Mouse (Mus musculus) embryonic facial prominence, embryonic 12.5 days (tissue): ENCODE measurements around the gene Scrt2. TPM values are rescaled to one million over a fixed set of nuclear protein-coding genes. Genes with fewer than 3 reads are reported as not detected.

Experiments
- ATAC-seq: fragments of 200-750 bp; cut with Nextera tagmentation; 2 replicates; pipeline ENCODE4 v1.8.0; 2017; ENCODE audit not compliant: insufficient number of reproducible peaks, insufficient read depth, low FRiP score, low TSS enrichment
- H3K27ac ChIP-seq: fragments of 300-500 bp; sonication (generic); 2 replicates; pipeline ENCODE4 v1.5.1; 2016; ENCODE audit warnings: mild to moderate bottlenecking
- H3K27me3 ChIP-seq: fragments of 300-500 bp; sonication (generic); 2 replicates; pipeline ENCODE4 v1.6.1; 2016; ENCODE audit warnings: mild to moderate bottlenecking, moderate library complexity
- H3K36me3 ChIP-seq: fragments of 300-500 bp; sonication (generic); 2 replicates; pipeline ENCODE4 v1.6.1; 2016; ENCODE audit warnings: mild to moderate bottlenecking
- H3K4me1 ChIP-seq: fragments of 300-500 bp; sonication (generic); 2 replicates; pipeline ENCODE4 v1.6.1; 2016
- H3K4me2 ChIP-seq: fragments of 300-500 bp; sonication (generic); replicated peaks from 2 replicates; pipeline ENCODE4 v1.6.1; 2016; ENCODE audit warnings: mild to moderate bottlenecking, moderate library complexity
- H3K4me3 ChIP-seq: fragments of 300-500 bp; sonication (generic); 2 replicates; pipeline ENCODE4 v1.5.1; 2016; ENCODE audit warnings: mild to moderate bottlenecking
- H3K9ac ChIP-seq: fragments of 300-500 bp; sonication (generic); 2 replicates; pipeline ENCODE4 v1.6.1; 2016; ENCODE audit warnings: mild to moderate bottlenecking, moderate library complexity
- H3K9me3 ChIP-seq: fragments of 300-500 bp; sonication (generic); 2 replicates; pipeline ENCODE4 v1.6.1; 2016; ENCODE audit warnings: mild to moderate bottlenecking, moderate library complexity
- WGBS: fragments of 180-500 bp; shearing (Covaris S2); methylation state at CpG from one replicate; pipeline ENCODE4 v1.1.7; 2016; 5-methylcytosine and 5-hydroxymethylcytosine counted together
- polyA plus RNA-seq: library from polyadenylated mRNA; unstranded; fragments of >200 nt; fragmentation: Nextera tagmentation; extraction: Ambion mirVana; gene quantifications from 2 replicates; pipeline ENCODE4 v1.2.1, GENCODE M21; 2016

Scrt2 gene
- polyA plus RNA-seq, 1 experiment from 2014 or later, result 1.4 TPM

DNA sequence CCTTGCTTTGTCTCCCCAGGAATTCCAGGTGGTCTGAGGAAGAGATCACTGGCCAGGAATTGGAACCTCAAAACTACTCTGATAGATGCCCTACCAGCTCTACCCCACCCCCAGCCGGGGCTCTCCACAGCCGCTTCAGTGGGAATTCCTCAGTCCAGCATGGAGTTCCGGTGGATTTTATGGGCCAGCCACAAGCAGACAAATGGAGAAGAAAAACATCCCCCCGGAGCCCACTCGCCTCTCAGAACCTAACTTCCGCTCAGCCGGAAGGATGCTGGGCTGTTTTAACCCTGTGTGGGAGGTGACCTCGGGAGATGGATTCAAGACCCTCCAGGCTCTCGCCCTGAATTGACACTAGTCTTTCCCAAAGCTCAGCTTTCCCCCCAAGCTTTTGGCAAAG lies 50.7 kb downstream of the Scrt2 start:
- H3K36me3 ChIP-seq, result no peaks in the 10 kb centered on the region
- H3K27me3 ChIP-seq, result no peaks in the 10 kb centered on the region
- no peak overlapping the region for H3K4me3 ChIP-seq
- 40% methylated on average over 9 of the region's 9 CpGs for WGBS
- peaks cover 3% of the 10 kb centered on the region; the same call in 1 of the 2 replicates for H3K9me3 ChIP-seq
- ATAC-seq, result no peak
- no peak overlapping the region for H3K27ac ChIP-seq
- no peak overlapping the region for H3K9ac ChIP-seq
- no peak overlapping the region for H3K4me2 ChIP-seq
- H3K4me1 ChIP-seq, result 0 out of 2 replicates have a peak, but pooled peaks cover 4% of the 10 kb centered on the region

DNA sequence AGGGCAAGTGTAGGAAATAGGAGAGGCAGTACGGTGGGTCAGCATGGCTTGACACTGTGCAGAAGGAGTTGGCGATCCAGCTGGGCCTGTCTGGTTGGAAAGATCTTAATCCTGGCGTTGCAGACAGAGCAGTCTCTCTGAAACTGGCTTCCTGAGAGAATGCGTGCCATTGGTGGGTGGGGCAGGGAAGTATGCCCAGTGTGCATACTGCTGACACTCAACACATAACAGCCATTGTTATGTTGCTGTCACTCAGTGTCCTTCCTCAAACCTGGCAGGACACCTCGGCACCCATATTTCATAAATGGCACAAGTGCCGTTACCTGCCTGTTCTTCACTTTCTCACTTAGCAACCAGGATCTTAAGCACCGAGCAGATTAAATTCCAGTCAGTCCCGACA lies 51.4 kb downstream of the Scrt2 start:
- no peak overlapping the region for H3K4me3 ChIP-seq
- 65% methylated on average over 8 of the region's 8 CpGs for whole genome bisulfite sequencing
- no peak for ATAC-seq

DNA sequence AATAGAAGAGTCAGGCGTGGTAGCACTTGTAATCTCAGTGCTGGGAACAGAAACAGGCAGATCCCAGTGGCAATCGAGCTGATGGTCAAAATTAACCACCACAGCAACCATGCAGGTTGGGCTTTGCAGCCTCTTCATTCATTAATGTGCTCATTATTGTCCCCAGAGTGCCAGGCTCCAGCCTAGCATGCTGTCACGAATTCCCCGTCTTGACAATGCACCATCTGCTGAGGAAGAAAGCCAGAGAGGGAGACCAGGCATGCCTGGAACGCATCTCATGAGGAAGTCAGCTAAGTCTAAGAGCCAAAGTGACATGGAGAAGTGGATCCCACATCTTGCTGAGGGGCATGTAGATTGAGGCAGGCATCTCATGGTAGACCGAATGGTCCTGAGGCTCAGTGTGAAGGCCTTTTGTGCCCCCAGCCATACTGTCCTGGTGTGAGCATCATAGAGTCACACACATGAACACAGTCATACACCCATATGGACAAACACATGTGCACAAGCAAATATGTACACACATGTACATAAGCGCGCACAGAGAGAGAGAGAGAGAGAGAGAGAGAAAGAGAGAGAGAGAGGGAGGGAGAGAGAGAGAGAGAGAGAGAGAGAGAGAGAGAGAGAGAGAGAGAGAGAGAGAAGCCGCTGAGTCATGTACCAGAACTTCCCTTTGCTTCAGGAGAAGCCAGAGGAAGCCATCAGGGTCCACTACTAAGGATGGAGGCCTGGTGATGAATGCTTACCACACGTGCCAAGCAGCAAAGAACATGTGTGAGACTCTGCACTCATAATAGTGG lies 58.1 kb downstream of the Scrt2 start:
- peaks cover 24% of the 10 kb centered on the region; the same call in 1 of the 2 replicates for H3K4me1 ChIP-seq
- peaks cover 19% of the 10 kb centered on the region for H3K27me3 ChIP-seq
- H3K9ac ChIP-seq, result no peak overlapping the region
- H3K27ac ChIP-seq, result no peak overlapping the region
- no peaks in the 10 kb centered on the region for H3K36me3 ChIP-seq
- no peaks in the 10 kb centered on the region for H3K9me3 ChIP-seq
- H3K4me2 ChIP-seq, result no peak overlapping the region
- ATAC-seq, result no peak
- 76% methylated on average over 10 of the region's 10 CpGs for WGBS
- H3K4me3 ChIP-seq, result no peak overlapping the region

More for the DNA sequence above, 51.4 kb downstream of the Scrt2 start:
- Histone ChIP-seq H3K9ac (no peak overlapping the region), H3K27me3 (no peaks in the 10 kb centered on the region), H3K36me3 (no peaks in the 10 kb centered on the region), H3K4me1 (0 out of 2 replicates have a peak, but pooled peaks cover 4% of the 10 kb centered on the region), H3K9me3 (peaks cover 3% of the 10 kb centered on the region; the same call in 1 of the 2 replicates), H3K27ac (no peak overlapping the region), H3K4me2 (no peak overlapping the region)

- no peak overlapping the region for H3K9ac ChIP-seq
- H3K27me3 ChIP-seq, result peaks cover 35% of the 10 kb centered on the region
Observed at GRCm38 (mm10) chr2:152140941-152141340, 59.6 kb downstream of the Scrt2 start.

DNA sequence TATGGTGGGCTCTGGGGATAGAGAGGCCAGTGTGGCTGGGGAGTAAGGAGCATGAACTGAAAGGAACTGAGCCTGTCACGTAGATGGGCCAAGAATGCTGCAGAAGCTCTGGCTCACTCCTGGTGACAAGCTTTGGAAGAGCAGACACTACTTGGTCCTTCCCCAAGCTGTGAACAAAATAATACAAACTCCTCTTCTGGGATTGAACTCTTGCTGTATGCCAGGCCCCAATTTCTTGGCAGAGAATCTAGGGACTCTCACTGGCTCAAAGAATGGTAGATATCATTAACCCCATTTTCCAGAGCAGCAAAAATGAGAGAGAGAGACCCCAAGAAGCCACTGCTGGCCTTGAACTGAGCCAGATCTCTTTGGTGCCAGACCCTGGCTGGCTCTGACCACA lies 60.2 kb downstream of the Scrt2 start:
- no peak overlapping the region for H3K9ac ChIP-seq
- H3K27me3 ChIP-seq, result peaks cover 36% of the 10 kb centered on the region
- H3K27ac ChIP-seq, result peak overlapping the region; percentile 24; the same call in 1 of the 2 replicates
- peak overlapping the region; percentile 88 for H3K4me2 ChIP-seq
- peaks cover 24% of the 10 kb centered on the region; the same call in 1 of the 2 replicates for H3K4me1 ChIP-seq
- H3K4me3 ChIP-seq, result no peak overlapping the region
- no peaks in the 10 kb centered on the region for H3K9me3 ChIP-seq
- no peaks in the 10 kb centered on the region for H3K36me3 ChIP-seq
- WGBS, result 29% methylated on average over 1 of the region's 1 CpGs
- no peak for ATAC-seq

More at GRCm38 (mm10) chr2:152140941-152141340, 59.6 kb downstream of the Scrt2 start:
- H3K4me3 ChIP-seq, result no peak overlapping the region
- no peaks in the 10 kb centered on the region for H3K36me3 ChIP-seq
- no peak overlapping the region for H3K27ac ChIP-seq
- H3K9me3 ChIP-seq, result no peaks in the 10 kb centered on the region
- peaks cover 24% of the 10 kb centered on the region; the same call in 1 of the 2 replicates for H3K4me1 ChIP-seq
- WGBS, result 31% methylated on average over 11 of the region's 11 CpGs
- H3K4me2 ChIP-seq, result no peak overlapping the region
- no peak for ATAC-seq

GRCm38 (mm10) chr2:152142046-152142445 lies 60.7 kb downstream of the Scrt2 start:
- ATAC-seq, result peak; percentile 50; the same call in 1 of the 2 replicates
- Histone ChIP-seq H3K4me1 (peaks cover 24% of the 10 kb centered on the region; the same call in 1 of the 2 replicates), H3K4me3 (peak overlapping the region; percentile 29), H3K4me2 (peak overlapping the region; percentile 88), H3K9me3 (no peaks in the 10 kb centered on the region), H3K9ac (0 out of 2 replicates have a peak overlapping the region, but pooled peaks have one; percentile 0), H3K27ac (peak overlapping the region; percentile 24), H3K27me3 (peaks cover 41% of the 10 kb centered on the region), H3K36me3 (no peaks in the 10 kb centered on the region)
- 1% methylated on average over 13 of the region's 13 CpGs for WGBS

- Histone ChIP-seq H3K4me3 (peak overlapping the region; percentile 29; the same call in 1 of the 2 replicates), H3K4me1 (peaks cover 24% of the 10 kb centered on the region; the same call in 1 of the 2 replicates), H3K9me3 (no peaks in the 10 kb centered on the region), H3K27me3 (peaks cover 41% of the 10 kb centered on the region), H3K27ac (no peak overlapping the region), H3K9ac (no peak overlapping the region), H3K36me3 (no peaks in the 10 kb centered on the region), H3K4me2 (peak overlapping the region; percentile 88)
- ATAC-seq, result no peak
- 2% methylated on average over 11 of the region's 11 CpGs for WGBS
Observed at GRCm38 (mm10) chr2:152142571-152142970, 61.2 kb downstream of the Scrt2 start.

- H3K9me3 ChIP-seq, result no peaks in the 10 kb centered on the region
- peak; percentile 49; the same call in 1 of the 2 replicates for ATAC-seq
- peak within 1 kb of the TSS; percentile 48 for H3K4me3 ChIP-seq
- peak within 1 kb of the TSS; percentile 88 for H3K4me2 ChIP-seq
- no peak within 1 kb of the TSS for H3K27ac ChIP-seq
- H3K9ac ChIP-seq, result peak within 1 kb of the TSS; percentile 57
- under 1% methylated on average over 111 of the region's 118 CpGs for WGBS
- H3K4me1 ChIP-seq, result peaks cover 24% of the 10 kb centered on the region; the same call in 1 of the 2 replicates
- H3K36me3 ChIP-seq, result no peaks in the 10 kb centered on the region
- H3K27me3 ChIP-seq, result peaks cover 41% of the 10 kb centered on the region
Observed at GRCm38 (mm10) chr2:152143279-152144157, 62.2 kb downstream of the Scrt2 start, which contains the start of gene Tcf15. Tcf15 (plus strand) TSS chr2:152143561.

GRCm38 (mm10) chr2:152144158-152144450 lies 62.8 kb downstream of the Scrt2 start:
- Histone ChIP-seq H3K36me3 (no peaks in the 10 kb centered on the region), H3K4me2 (peak overlapping the region; percentile 88), H3K9ac (peak overlapping the region; percentile 57), H3K9me3 (no peaks in the 10 kb centered on the region), H3K27ac (no peak overlapping the region), H3K27me3 (peaks cover 41% of the 10 kb centered on the region), H3K4me1 (peaks cover 24% of the 10 kb centered on the region; the same call in 1 of the 2 replicates), H3K4me3 (peak overlapping the region; percentile 48)
- ATAC-seq, result no peak
- 16% methylated on average over 9 of the region's 9 CpGs for WGBS

DNA sequence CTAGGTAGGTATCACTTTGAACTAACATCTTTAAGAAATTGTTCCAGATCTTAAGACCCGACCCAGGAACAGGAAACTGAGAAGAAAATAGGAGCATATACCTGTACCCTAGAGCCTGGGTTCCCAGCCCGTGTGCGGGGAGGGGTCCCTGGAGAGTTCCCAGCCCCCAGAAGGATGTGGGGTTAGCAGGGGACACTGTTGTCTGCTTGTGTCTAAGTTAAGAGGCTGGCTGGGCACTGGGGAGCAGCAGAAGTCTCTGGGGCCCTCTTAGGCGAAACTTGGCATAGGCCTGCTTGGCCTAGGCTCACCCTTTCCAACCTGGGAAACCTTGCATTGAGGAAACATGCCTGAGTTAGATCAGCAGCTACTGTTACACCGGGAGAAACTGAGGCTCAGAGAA lies 63.2 kb downstream of the Scrt2 start:
- no peak overlapping the region for H3K27ac ChIP-seq
- H3K4me1 ChIP-seq, result peaks cover 24% of the 10 kb centered on the region; the same call in 1 of the 2 replicates
- H3K9ac ChIP-seq, result no peak overlapping the region
- H3K36me3 ChIP-seq, result no peaks in the 10 kb centered on the region
- no peak for ATAC-seq
- 56% methylated on average over 5 of the region's 5 CpGs for WGBS
- H3K4me2 ChIP-seq, result peak overlapping the region; percentile 88
- peak overlapping the region; percentile 48; the same call in 1 of the 2 replicates for H3K4me3 ChIP-seq
- peaks cover 41% of the 10 kb centered on the region for H3K27me3 ChIP-seq
- H3K9me3 ChIP-seq, result no peaks in the 10 kb centered on the region
